Mouse (Mus musculus) intestine, embryonic 14.5 days (tissue): Measurements from ENCODE around the gene Irx2. TPM values are rescaled to one million over a fixed set of nuclear protein-coding genes. Genes with fewer than 3 reads are reported as not detected.

ENCODE experiments used
- ATAC-seq: fragments of 200-750 bp; cut with Nextera tagmentation; replicated peaks from 2 replicates; pipeline ENCODE4 v1.8.0; 2017; ENCODE audit warnings: low read depth, moderate number of reproducible peaks, moderate TSS enrichment, moderate library complexity; ENCODE audit not compliant: low FRiP score, low TSS enrichment
- DNase-seq: peaks from one replicate; pipeline ENCODE4 v3.0.0-alpha.2; 2018; ENCODE audit warnings: low spot score
- H3K27ac ChIP-seq: fragments of 300-500 bp; sonication (generic); 2 replicates; pipeline ENCODE4 v1.5.1; 2014; ENCODE audit warnings: low read depth, mild to moderate bottlenecking, control low read depth
- H3K27me3 ChIP-seq: fragments of 300-500 bp; sonication (generic); replicated peaks from 2 replicates; pipeline ENCODE4 v1.6.1; 2014; ENCODE audit warnings: low read length, control low read depth; ENCODE audit not compliant: control insufficient read depth, insufficient read depth
- H3K36me3 ChIP-seq: fragments of 300-500 bp; sonication (generic); 2 replicates; pipeline ENCODE4 v1.6.1; 2014; ENCODE audit warnings: low read length, control low read depth; ENCODE audit not compliant: control insufficient read depth, insufficient read depth
- H3K4me1 ChIP-seq: fragments of 300-500 bp; sonication (generic); replicated peaks from 2 replicates; pipeline ENCODE4 v1.6.1; 2014; ENCODE audit warnings: low read length, control low read depth, mixed read lengths; ENCODE audit not compliant: control insufficient read depth, insufficient read depth
- H3K4me2 ChIP-seq: fragments of 300-500 bp; sonication (generic); 2 replicates; pipeline ENCODE4 v1.6.1; 2014; ENCODE audit warnings: low read length
- H3K4me3 ChIP-seq: fragments of 300-500 bp; sonication (generic); 2 replicates; pipeline ENCODE4 v1.5.1; 2014; ENCODE audit warnings: low read depth, low read length, control low read depth, mixed read lengths
- H3K9ac ChIP-seq: fragments of 300-500 bp; sonication (generic); 2 replicates; pipeline ENCODE4 v1.6.1; 2014; ENCODE audit warnings: mild to moderate bottlenecking, low read length
- H3K9me3 ChIP-seq: fragments of 300-500 bp; sonication (generic); 2 replicates; pipeline ENCODE4 v1.6.1; 2016; ENCODE audit warnings: low read length, control low read depth; ENCODE audit not compliant: control insufficient read depth
- WGBS: fragments of 180-500 bp; shearing (Covaris S2); extraction: QIAGEN DNeasy Blood & Tissue Kit; methylation state at CpG from one replicate; pipeline ENCODE4 v1.1.7; 2014; 5-methylcytosine and 5-hydroxymethylcytosine counted together
- polyA plus RNA-seq: library from polyadenylated mRNA; unstranded; fragments of >200 nt; fragmentation: Nextera tagmentation; extraction: Ambion mirVana; gene quantifications from 2 replicates; pipeline ENCODE4 v1.2.1, GENCODE M21; 2014

Irx2 gene
- 0.22 and 0.74 TPM in 2 replicates for polyA plus RNA-seq

DNA sequence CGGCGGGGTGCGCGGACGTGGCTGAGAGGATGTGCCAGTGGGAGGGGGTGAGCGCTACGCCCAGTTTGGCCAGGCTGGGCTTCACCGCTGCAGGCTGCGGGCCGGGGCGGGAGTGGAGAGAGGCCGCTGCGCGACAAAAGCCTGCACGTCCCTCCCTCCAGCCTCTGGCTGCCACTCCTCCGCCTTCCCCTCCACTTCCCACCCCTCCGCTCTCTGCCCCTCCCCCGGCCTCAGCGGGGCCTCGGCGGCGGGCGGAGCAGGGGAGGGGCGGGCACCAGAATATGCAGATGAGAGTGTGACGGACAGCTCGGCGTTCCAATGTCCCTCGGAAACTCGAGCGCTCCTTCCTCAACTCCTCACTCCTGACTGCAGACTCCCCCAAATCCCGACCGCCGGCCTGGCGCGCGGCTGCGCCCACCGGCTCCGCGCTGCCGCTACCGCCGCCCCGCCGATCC, at the start of gene Irx2:
Gene Irx2, plus strand, starts transcription at position 359 of the 455 bp plus-strand sequence.
- peak; percentile 87 for ATAC-seq
- 1% methylated on average over 39 of the region's 45 CpGs for WGBS
- Histone ChIP-seq H3K4me1 (0 out of 2 replicates have a peak, but pooled peaks cover 8% of the 10 kb centered on the region), H3K36me3 (no peaks in the 10 kb centered on the region), H3K9me3 (no peaks in the 10 kb centered on the region), H3K4me3 (peak within 1 kb of the TSS; percentile 48), H3K27ac (no peak within 1 kb of the TSS), H3K27me3 (peaks cover 97% of the 10 kb centered on the region), H3K9ac (0 out of 2 replicates have a peak within 1 kb of the TSS, but pooled peaks have one; percentile 20), H3K4me2 (peak within 1 kb of the TSS; percentile 84)
- DNase-seq = no peak

DNA sequence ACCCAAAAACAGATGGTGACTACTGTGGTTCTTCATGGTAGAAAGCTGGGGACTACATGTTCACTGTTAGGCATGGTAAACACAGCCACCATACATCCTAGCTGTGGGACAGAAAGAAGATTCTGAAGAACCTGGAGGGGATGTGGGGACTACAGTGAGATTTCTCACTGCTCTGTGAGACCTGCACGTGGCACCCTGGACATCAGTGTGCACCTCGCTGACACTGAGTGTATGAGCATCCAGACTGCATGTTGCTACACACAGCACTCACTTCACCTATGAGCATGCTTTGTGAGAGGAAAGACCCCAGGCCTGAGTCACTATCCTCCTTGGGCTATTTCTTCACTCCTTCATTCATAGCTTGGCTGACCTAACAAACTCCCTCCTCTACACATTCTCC, 47.3 kb upstream of the Irx2 start:
- H3K9me3 ChIP-seq = 0 out of 2 replicates have a peak, but pooled peaks cover 4% of the 10 kb centered on the region
- H3K27me3 ChIP-seq = no peaks in the 10 kb centered on the region
- no peak overlapping the region for H3K27ac ChIP-seq
- no peak for DNase-seq
- no peak overlapping the region for H3K4me3 ChIP-seq
- WGBS = 90% methylated on average over 2 of the region's 2 CpGs
- H3K9ac ChIP-seq = no peak overlapping the region
- no peaks in the 10 kb centered on the region for H3K4me1 ChIP-seq
- H3K4me2 ChIP-seq = no peak overlapping the region
- no peak for ATAC-seq
- H3K36me3 ChIP-seq = no peaks in the 10 kb centered on the region

DNA sequence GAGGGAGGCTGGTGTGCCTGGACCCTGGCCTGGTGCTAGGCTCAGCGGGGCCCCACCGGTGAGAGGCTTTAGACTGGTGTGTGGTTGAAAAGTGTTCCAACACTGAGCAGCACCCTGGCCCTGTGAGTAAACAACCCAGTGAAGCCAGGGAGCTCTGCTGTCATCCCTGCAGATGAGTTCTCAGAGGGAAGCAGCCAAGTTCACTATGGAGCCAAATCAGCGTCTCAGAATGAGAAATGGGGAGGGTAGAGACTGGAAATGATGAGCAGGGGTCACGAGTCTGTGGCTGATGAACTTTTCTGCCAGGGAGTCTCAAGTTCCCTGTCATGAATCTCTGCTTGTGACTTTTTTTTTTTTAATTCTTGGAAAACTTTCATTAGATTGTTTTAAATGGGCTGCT, 36.1 kb upstream of the Irx2 start:
- H3K27ac ChIP-seq = no peak overlapping the region
- no peak overlapping the region for H3K4me2 ChIP-seq
- H3K4me1 ChIP-seq = no peaks in the 10 kb centered on the region
- WGBS = 43% methylated on average over 4 of the region's 4 CpGs
- no peak overlapping the region for H3K9ac ChIP-seq
- H3K9me3 ChIP-seq = no peaks in the 10 kb centered on the region
- no peaks in the 10 kb centered on the region for H3K36me3 ChIP-seq
- no peak for DNase-seq
- no peaks in the 10 kb centered on the region; the same call in 1 of the 2 replicates for H3K27me3 ChIP-seq
- H3K4me3 ChIP-seq = no peak overlapping the region
- ATAC-seq = no peak

- Histone ChIP-seq H3K9me3 (no peaks in the 10 kb centered on the region), H3K9ac (no peak overlapping the region), H3K27ac (no peak overlapping the region), H3K4me3 (no peak overlapping the region), H3K4me2 (no peak overlapping the region), H3K4me1 (no peaks in the 10 kb centered on the region), H3K27me3 (no peaks in the 10 kb centered on the region; the same call in 1 of the 2 replicates), H3K36me3 (no peaks in the 10 kb centered on the region)
- ATAC-seq (no peak), DNase-seq (no peak)
- WGBS = 33% methylated on average over 6 of the region's 6 CpGs
Observed at GRCm38 (mm10) chr13:72593310-72593709, 35.3 kb upstream of the Irx2 start.

GRCm38 (mm10) chr13:72593710-72594111, 34.9 kb upstream of the Irx2 start:
- DNase-seq = no peak
- Histone ChIP-seq H3K9me3 (no peaks in the 10 kb centered on the region), H3K27ac (no peak overlapping the region), H3K4me1 (no peaks in the 10 kb centered on the region), H3K36me3 (no peaks in the 10 kb centered on the region), H3K9ac (no peak overlapping the region), H3K27me3 (no peaks in the 10 kb centered on the region; the same call in 1 of the 2 replicates), H3K4me2 (no peak overlapping the region), H3K4me3 (no peak overlapping the region)
- ATAC-seq = no peak
- WGBS = 53% methylated on average over 4 of the region's 4 CpGs

GRCm38 (mm10) chr13:72599254-72599653, 29.4 kb upstream of the Irx2 start:
- Histone ChIP-seq H3K9ac (no peak overlapping the region), H3K4me2 (no peak overlapping the region), H3K36me3 (no peaks in the 10 kb centered on the region), H3K4me3 (no peak overlapping the region), H3K4me1 (no peaks in the 10 kb centered on the region), H3K9me3 (no peaks in the 10 kb centered on the region), H3K27me3 (no peaks in the 10 kb centered on the region; the same call in 1 of the 2 replicates), H3K27ac (no peak overlapping the region)
- 96% methylated on average over 3 of the region's 3 CpGs for WGBS
- no peak for DNase-seq
- no peak for ATAC-seq

- DNase-seq = no peak
- H3K4me2 ChIP-seq = no peak overlapping the region
- WGBS = 58% methylated on average over 16 of the region's 16 CpGs
- no peak for ATAC-seq
- no peak overlapping the region for H3K9ac ChIP-seq
- H3K9me3 ChIP-seq = no peaks in the 10 kb centered on the region
- H3K4me3 ChIP-seq = no peak overlapping the region
- no peaks in the 10 kb centered on the region for H3K36me3 ChIP-seq
- H3K27ac ChIP-seq = no peak overlapping the region
- no peaks in the 10 kb centered on the region for H3K27me3 ChIP-seq
- H3K4me1 ChIP-seq = no peaks in the 10 kb centered on the region
Observed at GRCm38 (mm10) chr13:72608706-72609105, 19.9 kb upstream of the Irx2 start.

DNA sequence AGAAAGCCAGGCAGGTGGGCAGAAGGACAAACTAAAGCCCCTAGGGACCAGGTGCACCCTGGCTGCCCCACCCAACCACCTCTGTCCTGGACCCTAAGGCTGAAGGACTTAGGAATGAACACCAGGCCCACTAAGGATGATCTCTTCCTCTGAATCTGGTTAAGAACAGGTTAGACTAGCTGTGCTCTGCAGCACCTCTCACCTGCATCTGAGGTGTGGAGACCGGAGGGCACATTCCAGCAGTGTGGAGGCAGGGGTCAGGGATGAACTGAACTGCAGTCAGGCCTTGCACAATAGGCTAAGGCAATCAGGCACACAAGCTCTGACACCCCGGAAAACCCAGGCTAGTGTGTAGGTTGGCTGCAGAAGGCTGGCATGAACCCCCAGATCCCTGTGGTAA, 18.3 kb upstream of the Irx2 start:
- no peak overlapping the region for H3K9ac ChIP-seq
- no peaks in the 10 kb centered on the region for H3K9me3 ChIP-seq
- ATAC-seq (no peak), DNase-seq (no peak)
- 73% methylated on average over 2 of the region's 2 CpGs for WGBS
- no peaks in the 10 kb centered on the region for H3K27me3 ChIP-seq
- H3K36me3 ChIP-seq = no peaks in the 10 kb centered on the region
- no peak overlapping the region for H3K27ac ChIP-seq
- H3K4me3 ChIP-seq = no peak overlapping the region
- no peaks in the 10 kb centered on the region for H3K4me1 ChIP-seq
- no peak overlapping the region for H3K4me2 ChIP-seq
